Mouse (Mus musculus) thymus, adult 2 months (tissue): ENCODE measurements around the gene Olfr320.

Experiments
- CTCF ChIP-seq: fragments of 200-500 bp; IDR thresholded peaks from 2 replicates; pipeline ENCODE4 v1.5.1; 2012; ENCODE audit warnings: mild to moderate bottlenecking, control low read depth, low read length, moderate library complexity, borderline replicate concordance; ENCODE audit not compliant: control insufficient read depth, poor library complexity, insufficient read depth; ENCODE audit errors: extremely low read depth
- POLR2A ChIP-seq: fragments of 200-500 bp; IDR thresholded peaks from 2 replicates; pipeline ENCODE4 v1.6.1; 2012; ENCODE audit warnings: mild to moderate bottlenecking, low read length, control low read depth, moderate library complexity; ENCODE audit not compliant: control insufficient read depth, poor library complexity, insufficient read depth; ENCODE audit errors: extremely low read depth

DNA sequence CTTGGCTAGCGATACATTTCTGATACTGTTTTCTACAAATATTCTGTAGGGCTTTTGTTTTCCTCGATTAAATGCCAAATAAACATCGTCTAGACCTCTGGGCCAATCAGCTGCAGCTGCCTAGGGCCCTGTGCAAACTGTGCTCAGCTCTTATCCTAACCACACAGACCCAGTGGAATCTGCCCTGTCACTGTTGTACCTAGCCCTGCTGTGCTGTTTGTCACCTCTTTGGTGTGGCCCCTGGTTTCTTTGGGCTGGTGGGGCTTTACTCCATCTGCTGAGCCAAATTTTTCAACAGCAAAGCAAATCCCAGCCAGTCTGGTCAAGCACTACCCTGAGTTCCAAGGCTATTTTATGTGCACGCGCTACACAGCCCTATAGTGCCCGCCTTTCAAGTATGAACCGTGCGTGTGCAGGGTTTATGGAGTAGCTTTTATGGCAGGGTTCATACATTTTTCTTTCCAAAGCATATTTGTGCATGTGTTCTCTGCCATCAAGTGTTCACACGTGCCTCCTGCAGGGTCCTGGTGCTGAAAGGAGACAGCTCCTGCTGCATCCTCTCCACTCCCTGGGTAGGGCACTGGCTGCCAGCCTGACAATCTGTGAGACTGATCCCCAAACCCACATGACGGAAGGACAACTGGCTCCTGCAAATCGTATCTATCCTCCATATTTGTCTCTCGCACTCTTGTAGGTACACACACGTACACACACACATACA lies 39.1 kb upstream of the Olfr320 start:
- no peak for TF ChIP-seq CTCF
- TF ChIP-seq POLR2A = no peak
